Mouse (Mus musculus): ENCODE measurements around the gene Vmn1r82.

Vmn1r82 gene

DNA sequence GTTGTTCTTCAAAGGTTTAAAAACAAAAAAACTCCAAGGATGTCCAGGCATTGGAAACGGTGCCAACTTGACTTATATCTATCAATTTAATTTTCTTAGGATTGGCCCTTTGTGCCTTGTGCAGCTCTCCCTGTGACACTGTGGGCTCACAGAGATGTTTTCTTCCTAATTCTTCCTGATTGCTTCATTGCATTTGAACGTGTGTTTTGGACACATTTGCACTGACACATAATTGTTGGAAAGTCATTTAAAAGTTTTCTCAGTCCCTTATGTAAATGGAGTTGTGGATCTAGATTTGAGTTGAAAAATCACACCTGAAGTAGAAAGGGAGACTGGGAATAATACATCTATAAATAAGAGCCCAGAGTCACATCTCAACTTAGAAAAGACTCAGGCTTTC is at the start of gene Vmn1r82:
Vmn1r82 (plus strand) TSS at position 301 of the 400 bp plus-strand sequence.
- DNase-seq: no peak

DNA sequence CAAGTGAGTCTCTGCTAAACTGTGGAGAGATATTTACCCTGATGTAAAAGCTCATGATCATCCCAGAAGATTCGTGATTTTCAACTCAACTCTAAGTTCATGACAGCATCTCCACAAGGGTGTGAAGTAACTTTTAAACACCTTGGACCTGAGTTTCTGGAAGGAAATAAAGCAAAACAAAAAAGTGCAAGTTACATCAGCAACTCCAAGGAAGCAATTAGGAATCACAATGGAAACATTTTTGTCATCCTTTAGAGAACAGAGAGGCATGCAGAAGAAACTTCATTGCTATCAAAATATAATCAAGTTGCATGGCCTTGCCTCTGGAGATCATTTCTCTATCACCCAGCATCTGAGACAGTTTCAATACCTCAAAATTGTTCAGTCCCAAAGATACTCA is 32.1 kb upstream of the Vmn1r82 start, which contains the start of gene Vmn1r81:
Vmn1r81 (minus strand) TSS at position 101 of the 400 bp plus-strand sequence.
- no peak for DNase-seq

DNA sequence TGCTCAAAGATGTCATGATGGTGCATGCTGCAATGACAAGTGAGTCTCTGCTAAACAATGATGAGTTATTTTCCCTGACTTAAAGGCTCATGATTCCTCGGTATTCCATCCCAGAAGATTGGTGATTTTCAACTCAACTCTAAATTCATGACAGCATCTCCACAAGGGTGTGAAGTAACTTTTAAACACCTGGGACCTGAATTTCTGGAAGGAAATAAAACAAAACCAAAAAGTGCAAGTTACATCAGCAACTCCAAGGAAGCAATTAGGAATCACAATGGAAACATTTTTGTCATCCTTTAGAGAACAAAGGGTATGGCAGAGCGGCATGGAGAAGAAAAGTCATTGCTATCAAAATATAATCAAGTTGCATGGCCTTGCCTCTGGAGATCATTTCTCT is 29.2 kb downstream of the Vmn1r82 start, which contains the start of gene Vmn1r83:
Vmn1r83 (minus strand) TSS at position 101 of the 400 bp plus-strand sequence.
- no peak for DNase-seq

Data from kidney, postnatal 4 days (tissue).